12 mouse cellular contexts compared by ENCODE assay signal in the genomic region with DNA sequence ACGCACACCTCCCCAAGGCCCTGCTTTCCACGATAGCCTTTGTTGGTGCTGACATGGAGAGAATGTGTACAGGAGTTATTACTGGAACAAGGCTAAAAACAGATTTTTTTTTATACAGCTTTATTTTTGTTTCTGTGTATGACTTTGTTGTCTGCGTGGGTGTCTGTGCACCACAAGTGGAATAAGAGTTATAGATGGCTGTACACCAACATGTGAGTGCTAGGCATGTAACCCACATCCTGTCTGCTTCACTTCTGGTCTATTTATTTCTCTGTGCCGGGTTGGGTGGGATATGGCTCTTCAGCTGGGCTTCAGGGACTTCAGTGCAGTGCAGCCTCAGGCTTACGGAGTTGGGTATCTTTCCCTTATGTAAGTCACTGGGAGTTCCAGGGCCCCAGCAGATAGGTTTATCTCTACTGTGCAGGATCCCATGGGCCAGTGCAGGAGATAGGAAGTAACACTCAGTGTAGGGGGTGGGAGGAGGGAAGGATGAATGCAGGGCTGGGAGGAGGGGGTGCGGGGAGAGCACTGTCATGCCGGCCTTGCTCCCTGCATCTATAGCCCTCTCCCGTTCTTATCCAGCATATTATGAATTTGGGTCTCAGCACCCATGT. TPM values are rescaled to one million over a fixed set of nuclear protein-coding genes. Genes with fewer than 3 reads are reported as not detected.
DNase-seq lines count a peak whose midpoint lies in the region; TF ChIP-seq lines count a peak whose summit lies in the region.
"Had no signal": no experiment of that assay in that cellular context is flagged by ENCODE, and none has a peak within 500 bp of the region (broad histone marks: within the 10 kb centered on the region; RNA-seq: fewer than 3 reads in every experiment).

No protein-coding gene starts in this region.

- no peak for TF ChIP-seq CTCF in lung, adult 2 months (IDR thresholded peaks at IDR 0.05; ENCODE audit: insufficient read depth, low read length)

- peak; percentile 7 to 22 for DNase-seq in left cerebral cortex, postnatal 14 days (ENCODE audit: low spot score in 2 of 2)
- DNase-seq in left cerebral cortex, adult 18-20 months (ENCODE audit: low spot score in 2 of 2) = no peak
- peak; percentile 72 for DNase-seq in T-cell, adult 2 months (ENCODE audit: low spot score)
- peak; percentile 82 for DNase-seq in liver
- peak; percentile 42 for DNase-seq in thymus, postnatal 0 days (ENCODE audit: low spot score)
- no peak for DNase-seq in cerebellum, adult 8-10 months
- DNase-seq in cerebellum, adult 11 months = no peak
- no peak for DNase-seq in lung, adult 2 months
- DNase-seq: cerebellum, postnatal 25 days; gastrocnemius, adult 2 months; kidney, postnatal 10 days had no signal

- 87% methylated on average over 8 of the region's 8 CpGs for WGBS in lung, adult 2 months

- no peaks in the 10 kb centered on the region for H3K4me1 ChIP-seq in lung, adult 2 months (ENCODE audit: control insufficient read depth, insufficient read depth, low read length)
- H3K4me1 ChIP-seq: hindbrain, embryonic 15.5 days had no signal

- TF ChIP-seq POLR2A in lung, adult 2 months (IDR thresholded peaks at IDR 0.05; ENCODE audit: borderline replicate concordance, extremely low read depth, low read depth, low read length) = no peak

- no peak overlapping the region for H3K4me3 ChIP-seq in lung, adult 2 months (replicated peaks; ENCODE audit: extremely low read depth, low read depth, low read length)
- H3K4me3 ChIP-seq: gastrocnemius, adult 2 months; hindbrain, embryonic 15.5 days had no signal

- intact Hi-C loops in left cerebral cortex, postnatal 14 days (cut with DNase I) = loop anchor here (5.0 kb wide), 1 partner anchor 40 kb away; no protein-coding TSS in a partner anchor

RNA-seq across cellular contexts. Expression of gene Zfp473, which starts 21.8 kb away (rescaled TPM):
- under 1 TPM; 0.37 to 0.38 TPM for total RNA-seq in left cerebral cortex, postnatal 14 days (2021)
- total RNA-seq in left cerebral cortex, adult 18-20 months (2021) = under 1 TPM; 0.23 to 0.89 TPM
- polyA plus RNA-seq in thymus, postnatal 0 days (2015; fragmentation: Nextera tagmentation; extraction: Ambion mirVana) = 0.82 and 1.7 TPM in 2 replicates
- 0.15 and 0.18 TPM in 2 replicates for polyA plus RNA-seq in lung, adult 2 months (2012; rRNA removed)

RNA-seq across cellular contexts. Expression of gene Vrk3, which starts 24.5 kb away (rescaled TPM):
- 10 to 100 TPM; 25.0 to 28.2 TPM for total RNA-seq in left cerebral cortex, postnatal 14 days (2021)
- 10 to 100 TPM; 25.5 to 26.5 TPM for total RNA-seq in left cerebral cortex, adult 18-20 months (2021)
- polyA plus RNA-seq in thymus, postnatal 0 days (2015; fragmentation: Nextera tagmentation; extraction: Ambion mirVana) = 63.7 and 66.8 TPM in 2 replicates
- 42.0 and 51.9 TPM in 2 replicates for polyA plus RNA-seq in lung, adult 2 months (2012; rRNA removed)

RNA-seq across cellular contexts. Expression of gene Nup62, which starts 43.2 kb away (rescaled TPM):
- 10 to 100 TPM; 33.0 to 37.1 TPM for total RNA-seq in left cerebral cortex, postnatal 14 days (2021)
- total RNA-seq in left cerebral cortex, adult 18-20 months (2021) = 10 to 100 TPM; 33.0 to 38.1 TPM
- 88.1 and 109 TPM in 2 replicates for polyA plus RNA-seq in thymus, postnatal 0 days (2015; fragmentation: Nextera tagmentation; extraction: Ambion mirVana)
- 42.9 and 44.1 TPM in 2 replicates for polyA plus RNA-seq in lung, adult 2 months (2012; rRNA removed)

RNA-seq across cellular contexts. Expression of gene Il4i1, which starts 43.5 kb away (rescaled TPM):
- 1 to 10 TPM; 2.3 to 3.1 TPM for total RNA-seq in left cerebral cortex, postnatal 14 days (2021)
- total RNA-seq in left cerebral cortex, adult 18-20 months (2021) = 1 to 10 TPM; 1.8 to 2.3 TPM
- 23.6 and 28.0 TPM in 2 replicates for polyA plus RNA-seq in thymus, postnatal 0 days (2015; fragmentation: Nextera tagmentation; extraction: Ambion mirVana)
- polyA plus RNA-seq in lung, adult 2 months (2012; rRNA removed) = 6.5 and 7.6 TPM in 2 replicates

RNA-seq across cellular contexts. Expression of gene Atf5, which starts 43.8 kb away (rescaled TPM):
- 10 to 100 TPM; 24.4 to 25.1 TPM for total RNA-seq in left cerebral cortex, postnatal 14 days (2021)
- total RNA-seq in left cerebral cortex, adult 18-20 months (2021) = 10 to 100 TPM; 21.2 to 27.8 TPM
- polyA plus RNA-seq in thymus, postnatal 0 days (2015; fragmentation: Nextera tagmentation; extraction: Ambion mirVana) = 3.4 and 3.7 TPM in 2 replicates
- polyA plus RNA-seq in lung, adult 2 months (2012; rRNA removed) = 191 and 231 TPM in 2 replicates

Comparison
In these comparisons a context has a peak if more than half of its experiments do, and no peak if none do; other contexts are left out.
1. DNase-seq: peak in left cerebral cortex, postnatal 14 days (2 of 2), T-cell, adult 2 months (single experiment), liver (single experiment) and thymus, postnatal 0 days (single experiment); none in left cerebral cortex, adult 18-20 months (0 of 2), cerebellum, adult 8-10 months (single experiment), cerebellum, adult 11 months (single experiment) and lung, adult 2 months (single experiment).